Mouse (Mus musculus) liver, postnatal 0 days (tissue): ENCODE measurements at regions not wholly inside any gene's neighbourhood (a gene's known extent, or its start where the extent isn't known, plus 50 kb on each side); places are given as distances from the start of the nearest gene placed in this dataset.

Source experiments
- CTCF ChIP-seq: sonication (generic); IDR thresholded peaks from 2 replicates; pipeline ENCODE4 v1.5.1; 2016; ENCODE audit warnings: antibody characterized with exemption, low read depth
- EP300 ChIP-seq: IDR thresholded peaks from 2 replicates; pipeline ENCODE4 v1.6.1; 2016; ENCODE audit warnings: antibody characterized with exemption, low read depth, mild to moderate bottlenecking

DNA sequence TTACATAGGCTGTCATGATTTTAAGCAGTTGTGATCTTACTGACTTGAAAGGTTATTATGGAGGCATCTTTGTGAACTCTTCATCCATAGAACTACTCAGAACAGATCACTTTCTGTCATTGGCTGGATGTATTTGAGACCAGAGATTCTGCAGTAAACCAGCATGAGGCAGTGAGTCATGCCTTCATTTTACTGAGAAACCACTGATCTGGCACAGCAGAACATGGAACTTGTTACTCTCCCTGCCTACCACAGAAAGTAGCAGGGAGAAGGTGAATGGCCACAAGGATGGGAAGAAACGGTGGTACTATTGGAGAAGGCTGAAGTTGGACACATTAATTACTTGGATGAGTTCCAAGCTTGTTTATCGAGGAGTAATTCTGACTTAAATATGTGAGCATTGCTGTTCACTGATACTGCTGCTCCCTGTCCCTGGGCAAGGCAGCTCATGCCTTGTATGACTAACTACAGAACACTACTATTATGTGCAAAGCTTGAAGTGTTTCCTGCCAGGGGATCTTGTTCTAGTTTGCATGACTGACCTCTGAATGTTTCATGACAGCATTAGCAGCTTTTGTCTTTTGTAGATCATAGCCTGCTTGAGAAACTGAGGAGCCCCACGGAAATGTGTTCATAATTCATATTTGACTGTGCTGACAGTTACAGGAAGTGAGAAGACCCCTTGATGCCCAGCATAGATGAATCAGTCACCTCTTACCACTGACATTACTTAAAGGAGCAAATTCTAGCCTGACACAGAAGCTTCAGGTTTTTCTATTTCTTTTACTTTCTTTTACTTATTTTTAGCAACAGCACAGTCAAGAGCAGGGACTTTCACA is 630.2 kb downstream of the Inhba start:
- TF ChIP-seq CTCF (no peak), EP300 (no peak)
